Mouse (Mus musculus) brain, embryonic 14.5 days (tissue): ENCODE data around the gene Rbfox2. TPM values are rescaled to one million over a fixed set of nuclear protein-coding genes. Genes with fewer than 3 reads are reported as not detected.

Source experiments
- DNase-seq: peaks from one replicate; pipeline ENCODE4 v3.0.0-alpha.2; 2011; ENCODE audit warnings: low read depth
- CTCF ChIP-seq: fragments of 200-500 bp; IDR thresholded peaks from 2 replicates; pipeline ENCODE4 v1.5.1; 2012; ENCODE audit warnings: inconsistent platforms, mild to moderate bottlenecking, moderate library complexity, borderline replicate concordance; ENCODE audit not compliant: insufficient read depth, insufficient read length; ENCODE audit errors: extremely low read depth
- POLR2A ChIP-seq: fragments of 200-500 bp; IDR thresholded peaks from 2 replicates; pipeline ENCODE4 v1.6.1; 2012; ENCODE audit warnings: mild to moderate bottlenecking, inconsistent platforms, borderline replicate concordance; ENCODE audit not compliant: poor library complexity, insufficient read depth, insufficient read length, severe bottlenecking; ENCODE audit errors: extremely low read depth
- polyA plus RNA-seq: library from polyadenylated mRNA; depleted of rRNA; stranded (reverse); fragments of >200 nt; gene quantifications from 2 replicates; pipeline ENCODE4 v1.2.3, GENCODE M21; 2012

Rbfox2 gene
- polyA plus RNA-seq, 1 experiment = 367 TPM

DNA sequence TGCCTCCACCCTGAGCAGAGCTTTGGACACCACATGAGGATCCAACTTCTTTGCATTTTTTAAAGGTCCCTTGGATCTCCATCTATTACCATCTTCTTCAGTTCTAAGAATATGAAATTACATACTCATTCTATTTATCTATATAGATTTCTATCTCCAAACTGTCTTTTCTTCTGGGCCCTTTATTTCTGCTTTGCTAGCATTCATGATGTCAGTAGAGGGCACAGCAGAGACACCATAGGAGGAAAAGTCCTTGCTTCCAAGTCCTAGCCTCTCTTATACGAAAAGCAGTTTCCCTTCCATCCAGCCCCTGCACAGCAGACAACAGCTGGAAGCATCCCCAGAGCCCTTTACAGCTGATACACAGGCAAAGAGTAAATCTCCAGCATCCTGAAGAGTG is 69.1 kb downstream of the Rbfox2 start:
- DNase-seq = no peak
- TF ChIP-seq CTCF (no peak), POLR2A (no peak)

DNA sequence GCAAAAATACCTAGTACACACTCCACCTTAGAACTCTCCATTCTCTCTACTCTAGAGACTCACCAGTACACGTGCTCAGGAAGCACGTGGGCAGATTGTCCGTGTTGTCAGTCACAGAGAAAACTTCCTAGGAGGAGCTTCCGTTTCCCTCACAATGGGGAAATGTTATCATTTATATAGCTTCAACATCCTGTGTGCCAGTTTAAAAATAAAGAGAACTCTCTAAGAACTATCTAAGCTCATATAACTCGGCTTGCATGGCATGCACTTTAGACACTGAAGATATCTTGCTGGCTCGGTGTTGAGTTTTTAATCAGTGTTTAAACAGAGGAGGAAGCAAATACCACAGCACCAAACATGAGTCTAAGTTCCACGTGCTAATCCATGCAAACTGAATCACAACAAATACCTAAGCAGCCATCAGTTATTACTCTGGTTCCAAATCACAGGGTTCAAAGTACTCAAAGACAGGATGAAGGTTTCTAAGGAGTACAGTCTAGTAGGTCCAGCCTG is 70.7 kb downstream of the Rbfox2 start:
- DNase-seq = no peak
- TF ChIP-seq CTCF (no peak), POLR2A (no peak)

DNA sequence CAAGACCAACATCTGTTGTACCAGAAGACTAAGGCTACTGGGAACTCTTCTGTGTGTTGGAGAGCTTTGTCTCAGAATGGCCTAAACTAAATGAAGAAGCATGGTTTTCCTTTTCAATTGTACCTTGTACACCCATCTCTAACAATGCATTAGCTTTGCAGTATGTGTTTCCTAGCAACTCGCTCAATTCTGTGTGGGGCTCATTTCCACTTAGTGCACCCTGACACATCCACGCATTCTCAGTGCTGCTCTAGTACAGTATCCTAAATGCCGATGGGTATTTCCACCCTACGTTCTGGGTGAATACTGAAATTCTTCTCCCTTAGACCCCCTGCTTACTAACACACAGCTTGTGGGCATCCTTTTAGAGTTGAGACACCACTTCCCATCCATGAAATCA is 71.3 kb downstream of the Rbfox2 start:
- TF ChIP-seq CTCF (no peak), POLR2A (no peak)
- DNase-seq = no peak

DNA sequence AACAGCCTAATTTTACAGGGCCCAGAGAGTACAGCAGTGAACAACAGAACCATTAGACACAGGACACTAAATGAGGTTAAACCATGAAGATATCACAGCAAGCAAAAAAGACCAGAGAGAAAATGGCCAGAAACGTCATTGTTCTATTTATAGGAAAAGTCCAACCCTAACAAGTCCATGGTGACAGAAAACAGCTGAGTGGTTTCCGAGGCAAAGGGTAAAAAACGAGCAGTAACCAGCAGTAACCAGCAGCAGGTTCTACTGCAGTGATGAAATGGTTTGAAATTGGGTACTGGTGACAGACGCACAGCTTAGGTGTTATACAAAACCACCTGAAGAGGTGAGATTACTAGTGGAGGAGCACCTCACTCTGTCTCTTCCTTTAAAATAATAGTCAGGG is 72.5 kb downstream of the Rbfox2 start:
- no peak for TF ChIP-seq POLR2A
- no peak for TF ChIP-seq CTCF
- DNase-seq = no peak

DNA sequence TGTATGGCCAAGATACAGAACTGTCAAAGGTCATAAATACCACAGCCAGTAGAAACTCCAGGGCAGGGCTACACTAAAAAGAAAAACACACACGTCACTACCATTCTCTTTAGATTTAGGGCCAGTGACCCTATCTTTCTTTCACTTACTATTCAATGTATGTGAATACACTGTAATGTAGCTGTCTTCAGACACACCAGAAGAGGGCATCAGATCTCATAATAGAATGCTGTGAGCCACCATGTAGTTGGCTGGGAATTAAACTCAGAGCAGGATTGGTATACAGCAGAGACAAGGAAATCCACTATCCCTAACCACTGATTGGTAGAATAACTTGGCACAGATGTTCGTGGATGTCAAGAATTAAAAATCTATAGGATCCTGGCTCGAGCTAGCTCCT is 76.7 kb downstream of the Rbfox2 start:
- no peak for DNase-seq

DNA sequence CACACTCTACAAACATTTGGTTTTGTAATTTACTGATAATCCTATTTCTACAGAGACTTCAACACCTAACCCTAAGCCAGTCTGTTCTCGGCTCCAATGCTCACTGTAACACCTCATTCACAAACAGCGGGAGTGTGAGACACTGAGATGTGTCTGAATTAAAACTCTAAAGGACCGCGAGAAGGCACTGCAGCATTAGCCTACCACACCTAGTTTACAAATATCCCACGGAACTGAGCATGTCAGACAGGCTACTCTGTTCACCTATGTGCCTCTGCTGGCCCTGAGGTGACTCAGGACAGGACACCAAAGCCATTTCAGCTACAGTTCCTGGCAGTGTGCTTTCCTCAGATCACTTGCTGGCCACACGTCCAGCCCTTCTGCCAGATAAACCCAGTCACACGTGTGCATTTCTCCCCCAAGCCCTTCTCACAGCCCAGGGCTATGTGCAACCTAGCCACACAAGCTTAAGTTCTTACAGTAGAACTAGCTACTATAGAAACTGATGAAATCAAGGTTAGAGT is 79.9 kb downstream of the Rbfox2 start:
- no peak for TF ChIP-seq POLR2A
- no peak for TF ChIP-seq CTCF
- DNase-seq = peak; percentile 46

More for the DNA sequence above, 76.7 kb downstream of the Rbfox2 start:
- no peak for TF ChIP-seq POLR2A
- TF ChIP-seq CTCF = peak; percentile 6; the same call in 1 of the 2 replicates

DNA sequence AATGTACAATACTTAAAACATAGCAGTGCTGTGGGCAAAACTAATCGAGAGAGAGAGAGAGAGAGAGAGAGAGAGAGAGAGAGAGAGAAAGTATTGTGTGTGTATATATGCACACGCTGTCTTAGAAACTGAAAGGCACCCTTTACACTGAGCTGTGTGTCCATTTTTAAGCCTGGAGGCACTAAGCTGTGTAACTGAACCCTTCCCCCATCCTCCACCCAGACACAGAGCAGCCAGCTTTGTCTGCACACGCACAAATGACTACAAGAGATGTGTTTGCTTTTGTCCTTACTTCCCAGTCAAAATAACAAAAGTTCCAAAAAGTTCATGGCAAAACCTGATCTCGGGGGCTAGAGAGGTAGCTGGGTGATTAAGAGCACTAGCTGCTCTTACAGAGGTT is 80.9 kb downstream of the Rbfox2 start:
- no peak for DNase-seq
- TF ChIP-seq CTCF (no peak), POLR2A (no peak)

DNA sequence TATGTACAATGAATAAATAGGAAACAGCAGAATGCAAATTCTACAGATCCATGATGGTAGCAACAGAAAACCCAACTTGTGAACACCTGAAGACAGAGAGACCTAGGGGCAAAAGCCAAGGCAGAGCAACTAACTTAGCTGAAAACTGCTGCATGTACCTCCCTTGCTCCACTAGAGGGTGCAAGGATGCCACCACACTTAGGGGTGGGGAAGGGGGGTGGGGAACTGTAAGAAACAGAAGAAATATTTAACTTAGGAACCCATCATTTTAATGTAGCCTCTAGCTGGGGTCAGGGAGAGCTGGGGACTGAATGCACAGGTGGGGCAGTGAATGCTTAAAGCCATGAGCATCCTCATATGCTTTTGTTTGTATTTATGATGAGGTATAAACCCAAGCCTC is 81.5 kb downstream of the Rbfox2 start:
- TF ChIP-seq CTCF (peak; percentile 74; the same call in 1 of the 2 replicates), POLR2A (no peak)
- DNase-seq = peak; percentile 80

DNA sequence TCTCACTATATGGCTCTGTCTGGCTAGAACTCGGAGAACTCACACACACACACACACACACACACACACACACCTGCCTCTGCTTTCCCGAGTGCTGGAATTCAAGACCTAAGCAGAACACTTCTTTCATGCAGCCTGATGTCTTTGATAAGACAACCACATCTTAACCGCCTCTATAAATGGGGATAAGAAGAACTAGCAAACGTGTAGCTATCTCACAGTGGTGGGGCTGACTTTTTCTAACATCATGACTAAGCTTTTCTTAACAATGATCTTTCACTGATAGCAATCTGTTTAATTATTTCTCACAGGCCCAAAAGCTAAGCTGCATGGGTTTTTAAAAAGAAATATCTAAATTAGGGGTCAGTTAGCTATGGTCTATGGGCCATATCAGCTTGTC is 86.0 kb downstream of the Rbfox2 start:
- DNase-seq = no peak
- TF ChIP-seq POLR2A = no peak
- no peak for TF ChIP-seq CTCF

DNA sequence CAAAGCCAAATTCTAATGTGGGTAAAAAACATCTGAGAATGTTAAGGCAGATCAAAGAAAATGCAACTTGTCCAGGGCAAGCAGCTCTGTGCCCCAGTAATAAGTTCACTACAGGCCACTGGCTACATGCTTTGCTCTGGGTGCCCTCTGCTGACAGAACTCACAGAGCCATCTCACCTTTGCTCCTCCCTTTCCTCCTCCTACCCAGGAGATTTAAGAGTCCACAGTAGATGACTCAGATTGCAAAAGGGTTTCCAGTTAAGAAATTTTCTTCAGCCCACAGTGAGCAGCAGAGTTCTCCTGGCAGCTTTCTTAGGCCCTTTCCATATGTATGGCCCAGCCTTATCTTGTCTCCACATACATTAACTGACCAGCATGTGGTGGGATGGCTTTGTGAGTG is 86.7 kb downstream of the Rbfox2 start:
- TF ChIP-seq POLR2A (no peak), CTCF (peak; percentile 23; the same call in 1 of the 2 replicates)
- DNase-seq = no peak

DNA sequence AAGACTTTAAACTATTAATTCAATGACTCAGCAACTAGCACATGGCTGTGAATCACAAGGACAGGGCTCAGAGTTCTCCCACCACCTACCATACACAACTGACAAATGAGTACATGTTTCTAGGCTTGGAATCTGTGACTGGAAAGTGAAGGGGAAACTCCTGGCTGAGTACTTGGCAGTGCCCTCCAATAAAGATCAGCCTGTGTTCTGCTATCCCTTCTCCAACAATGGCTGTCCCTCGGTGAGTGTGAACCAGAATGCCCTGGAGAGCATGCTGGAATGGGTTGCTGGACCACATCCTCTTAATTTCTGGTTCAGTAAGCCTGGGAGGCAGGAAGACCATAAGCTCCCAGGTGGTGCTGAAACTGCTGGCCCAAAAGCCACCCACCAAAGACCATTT is 87.2 kb downstream of the Rbfox2 start:
- no peak for DNase-seq
- no peak for TF ChIP-seq POLR2A
- no peak for TF ChIP-seq CTCF

DNA sequence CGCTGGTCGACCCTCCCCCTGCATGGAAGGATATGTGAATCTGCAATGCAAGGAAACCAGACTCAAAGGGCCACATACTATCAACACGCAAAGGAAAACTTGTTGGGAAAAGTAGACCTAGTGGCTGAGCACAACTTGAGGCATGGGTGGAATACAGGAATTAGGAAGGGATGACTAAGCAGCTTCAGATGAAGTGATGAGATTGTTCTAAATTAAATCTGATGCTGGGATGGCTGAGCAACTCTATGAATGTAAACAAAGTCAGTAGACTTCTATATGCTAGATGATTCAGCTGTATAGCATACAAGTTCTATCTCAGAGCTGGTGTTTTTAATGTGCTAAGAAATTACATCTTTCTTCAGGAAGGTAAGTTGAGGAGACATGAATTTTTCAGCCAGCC is 88.8 kb downstream of the Rbfox2 start:
- TF ChIP-seq CTCF (no peak), POLR2A (no peak)

DNA sequence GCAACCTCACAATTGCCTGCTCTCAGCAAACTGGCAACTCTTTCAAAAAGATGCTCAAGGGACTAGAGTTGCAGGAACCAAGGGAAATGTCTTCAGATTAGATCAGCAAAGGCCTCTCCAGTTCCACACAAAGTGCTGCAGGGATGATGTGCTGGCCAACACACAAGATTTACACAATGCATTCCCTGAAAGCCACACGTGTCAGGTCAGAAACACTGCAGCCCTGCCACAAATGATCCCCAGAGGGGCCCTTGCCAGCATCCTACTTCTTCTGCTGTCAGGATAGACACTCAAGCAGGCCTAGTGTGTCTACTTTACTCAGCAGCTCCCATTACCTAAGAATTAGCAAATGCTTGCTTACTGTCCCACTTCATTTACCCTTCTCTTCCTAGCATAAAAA is 89.3 kb downstream of the Rbfox2 start:
- no peak for TF ChIP-seq POLR2A
- no peak for TF ChIP-seq CTCF
- DNase-seq = no peak

More for the DNA sequence above, 88.8 kb downstream of the Rbfox2 start:
- no peak for DNase-seq

DNA sequence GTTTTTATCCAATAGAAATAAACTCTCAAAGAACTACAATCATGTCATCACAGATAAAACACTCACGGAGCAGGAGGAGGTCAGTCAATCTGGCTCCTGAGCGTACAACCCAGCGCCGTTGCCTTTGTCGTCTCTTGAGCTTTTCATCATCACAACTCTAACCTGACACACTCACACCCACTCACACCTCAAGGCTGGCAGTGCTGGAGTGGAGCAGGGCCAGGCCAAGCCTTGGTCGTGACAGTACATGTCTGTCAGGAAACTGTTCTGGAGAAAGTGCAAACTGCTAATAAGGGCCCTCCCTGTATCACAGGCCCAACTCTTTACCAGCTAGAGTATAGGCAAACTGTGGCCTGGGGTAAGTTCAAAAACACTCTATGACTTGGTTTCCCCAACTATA is 90.1 kb downstream of the Rbfox2 start:
- TF ChIP-seq CTCF = no peak
- no peak for TF ChIP-seq POLR2A
- no peak for DNase-seq
